Mouse (Mus musculus): ENCODE data around the gene Ephx3. TPM values are rescaled to one million over a fixed set of nuclear protein-coding genes. Genes with fewer than 3 reads are reported as not detected.

The Ephx3 gene
- total RNA-seq (2023): under 1 TPM; 0.26 to 0.37 TPM

GRCm38 (mm10) chr17:32188863-32189636, at the start of gene Ephx3:
Ephx3 (minus strand) TSS chr17:32189549.

GRCm38 (mm10) chr17:32166687-32167086, 22.7 kb downstream of the Ephx3 start, which contains the start of gene Notch3:
Notch3 (minus strand) TSS chr17:32166852.

Other genes with a start within 250 kb of the Ephx3 start
- gene Rrp1b, start 153.4 kb downstream of the Ephx3 start, total RNA-seq (2023): 10 to 100 TPM; 31.1 to 32.8 TPM
- under 1 TPM in 1 of 2 experiments, not detected in 1; 0.18 TPM for gene Hsf2bp, start 153.2 kb downstream of the Ephx3 start, total RNA-seq (2023)
- under 1 TPM; 0.04 to 0.20 TPM for gene Notch3, start 22.7 kb downstream of the Ephx3 start, total RNA-seq (2023)
- 100 to 1,000 TPM; 186 to 197 TPM for gene Brd4, start 95.2 kb upstream of the Ephx3 start, total RNA-seq (2023)
- gene Akap8, start 131.7 kb upstream of the Ephx3 start, total RNA-seq (2023): 10 to 100 TPM; 87.0 to 92.0 TPM
- 10 to 100 TPM; 60.9 to 73.1 TPM for gene Akap8l, start 161.1 kb upstream of the Ephx3 start, total RNA-seq (2023)
- gene Wiz, start 199.9 kb upstream of the Ephx3 start, total RNA-seq (2023): 10 to 100 TPM; 14.6 to 15.2 TPM
- 10 to 100 TPM; 41.2 to 44.7 TPM for gene Rasal3, start 214.0 kb upstream of the Ephx3 start, total RNA-seq (2023)
- under 1 TPM; 0.38 to 0.46 TPM for gene Pglyrp2, start 234.6 kb upstream of the Ephx3 start, total RNA-seq (2023)

All from neutrophil, adult 83 days (primary cell).